Mouse (Mus musculus) left cerebral cortex, postnatal 14 days (tissue): ENCODE results near the gene Rangap1. TPM values are rescaled to one million over a fixed set of nuclear protein-coding genes. Genes with fewer than 3 reads are reported as not detected.
A peak's percentile ranks its signal among the peaks of the same experiment; 100 is the strongest.
"Not testable (repeated sequence)": the region's sequence is repeated elsewhere in the genome, so short reads cannot be mapped to it uniquely, and the experiment has no call there.

ENCODE experiments used
- DNase-seq, 2 experiments: peaks; one replicate each; pipeline ENCODE4 v3.0.0; 2021 to 2022; ENCODE audit warnings: low spot score in 2 of 2, mixed read lengths in 1 of 2
- intact Hi-C: fragments of 180-260 bp; cut with DNase I; formaldehyde crosslinking; loops from one replicate; pipeline ENCODE4 v1.15.1; 2025
- total RNA-seq, 2 experiments: library from RNA; stranded (reverse); gene quantifications; 2 replicates each; pipeline ENCODE4 v1.2.3; 2021

The Rangap1 gene
- total RNA-seq, 2 experiments from 2014 or later, result 199 to 206 TPM

- no peak for DNase-seq
- intact Hi-C loops, result no loop called here
Measured at GRCm38 (mm10) chr15:81702306-81703093, 42.8 kb downstream of the Rangap1 start.

- intact Hi-C loops, DNase-seq: not testable (repeated sequence)
Measured at GRCm38 (mm10) chr15:81701350-81701749, 44.0 kb downstream of the Rangap1 start.

GRCm38 (mm10) chr15:81700601-81701000 is 44.7 kb downstream of the Rangap1 start:
- DNase-seq, result no peak
- intact Hi-C loops, result no loop called here

GRCm38 (mm10) chr15:81700161-81700560 is 45.2 kb downstream of the Rangap1 start:
- intact Hi-C loops, result no loop called here
- DNase-seq, result no peak

GRCm38 (mm10) chr15:81698532-81698931 is 46.8 kb downstream of the Rangap1 start:
- no peak for DNase-seq
- intact Hi-C loops, result loop anchor here (5.0 kb wide), 1 partner anchor 114 kb away; no protein-coding TSS in a partner anchor

- intact Hi-C loops, result loop anchor here (5.0 kb wide), 1 partner anchor 114 kb away; no protein-coding TSS in a partner anchor
- peak; percentile 31 to 55 for DNase-seq
Measured at GRCm38 (mm10) chr15:81697847-81698246, 47.5 kb downstream of the Rangap1 start.

- intact Hi-C loops, result loop anchor here (5.0 kb wide), 1 partner anchor 115 kb away; no protein-coding TSS in a partner anchor
- DNase-seq, result peak; percentile 47 to 60
Measured at GRCm38 (mm10) chr15:81697175-81697574, 48.2 kb downstream of the Rangap1 start, which contains the start of gene Chadl. TSS of gene Chadl (minus strand) at chr15:81697287.

- intact Hi-C loops, result loop anchor here (5.0 kb wide), 1 partner anchor 117 kb away; no protein-coding TSS in a partner anchor
- no peak for DNase-seq
Measured at GRCm38 (mm10) chr15:81694891-81695290, 50.4 kb downstream of the Rangap1 start.

- intact Hi-C loops, result no loop called here
- DNase-seq, result peak; percentile 67 to 78
Measured at GRCm38 (mm10) chr15:81693967-81694881, 51.1 kb downstream of the Rangap1 start.

GRCm38 (mm10) chr15:81693366-81693966 is 51.9 kb downstream of the Rangap1 start:
- DNase-seq, result no peak
- intact Hi-C loops, result no loop called here

- intact Hi-C loops, result no loop called here
- DNase-seq, result no peak
Measured at GRCm38 (mm10) chr15:81680301-81680805, 65.0 kb downstream of the Rangap1 start.

GRCm38 (mm10) chr15:81676637-81677036 is 68.7 kb downstream of the Rangap1 start:
- DNase-seq, result no peak
- intact Hi-C loops, result no loop called here

- peak; percentile 41 to 54 for DNase-seq
- intact Hi-C loops, result no loop called here
Measured at GRCm38 (mm10) chr15:81670231-81670640, 75.1 kb downstream of the Rangap1 start.

- intact Hi-C loops, result no loop called here
- DNase-seq, result no peak
Measured at GRCm38 (mm10) chr15:81666957-81667356, 78.4 kb downstream of the Rangap1 start.

GRCm38 (mm10) chr15:81663697-81664561 is 81.4 kb downstream of the Rangap1 start, which contains the start of gene L3mbtl2:
TSS of gene L3mbtl2 (plus strand) at chr15:81663889.
- peak; percentile 93 to 94 for DNase-seq

GRCm38 (mm10) chr15:81663281-81663680 is 82.0 kb downstream of the Rangap1 start:
- intact Hi-C loops, result no loop called here
- DNase-seq, result no peak

More at GRCm38 (mm10) chr15:81663697-81664561, 81.4 kb downstream of the Rangap1 start, which contains the start of gene L3mbtl2:
- intact Hi-C loops, result no loop called here

GRCm38 (mm10) chr15:81661701-81662100 is 83.6 kb downstream of the Rangap1 start:
- intact Hi-C loops, result no loop called here
- DNase-seq, result no peak
